In genomic region chr9:56866430-56866829, GRCm38 (mm10) we compare ENCODE assay signal across 11 mouse cellular contexts. TPM values are rescaled to one million over a fixed set of nuclear protein-coding genes. Genes with fewer than 3 reads are reported as not detected.
DNase-seq lines count a peak whose midpoint lies in the region; ATAC-seq lines count a peak whose summit lies in the region.
"Had no signal": no experiment of that assay in that cellular context is flagged by ENCODE, and none has a peak within 500 bp of the region (broad histone marks: within the 10 kb centered on the region; RNA-seq: fewer than 3 reads in every experiment).

No protein-coding gene starts in this region.

- peak overlapping the region; percentile 79 for H3K27ac ChIP-seq in heart, embryonic 11.5 days (ENCODE audit: low read depth, low read length)
- peak overlapping the region; percentile 20; the same call in 1 of the 2 replicates for H3K27ac ChIP-seq in lung, embryonic 15.5 days
- no peak overlapping the region for H3K27ac ChIP-seq in hindbrain, embryonic 14.5 days
- H3K27ac ChIP-seq in stomach, embryonic 14.5 days (ENCODE audit: low read length): no peak overlapping the region

- intact Hi-C loops in heart, postnatal 36 days (cut with DNase I): no loop called here

- peak overlapping the region; percentile 49 for H3K4me3 ChIP-seq in heart, embryonic 11.5 days (ENCODE audit: low read depth, low read length)
- peak overlapping the region; percentile 47 for H3K4me3 ChIP-seq in lung, embryonic 15.5 days
- H3K4me3 ChIP-seq in hindbrain, embryonic 14.5 days (replicated peaks; ENCODE audit: low read length): no peak overlapping the region
- peak overlapping the region; percentile 44; the same call in 1 of the 2 replicates for H3K4me3 ChIP-seq in stomach, embryonic 14.5 days (ENCODE audit: low read depth, low read length)

- no peak for DNase-seq in heart, postnatal 36 days
- no peak for DNase-seq in lung, adult 18-20 months
- DNase-seq in hindbrain, embryonic 14.5 days (ENCODE audit: low spot score): no peak
- DNase-seq in right cerebral cortex, postnatal 4 days: no peak
- no peak for DNase-seq in spleen, adult 18-20 months
- DNase-seq: forebrain, postnatal 0 days had no signal

- H3K4me2 ChIP-seq in heart, embryonic 11.5 days: peak overlapping the region; percentile 64
- peak overlapping the region; percentile 67 for H3K4me2 ChIP-seq in lung, embryonic 15.5 days
- H3K4me2 ChIP-seq in hindbrain, embryonic 14.5 days (replicated peaks): 0 out of 2 replicates have a peak overlapping the region, but pooled peaks have one; percentile 13
- H3K4me2 ChIP-seq in stomach, embryonic 14.5 days (replicated peaks; ENCODE audit: low read depth, low read length): peak overlapping the region; percentile 68

- ATAC-seq in heart, embryonic 11.5 days (replicated peaks; ENCODE audit: insufficient number of reproducible peaks, low FRiP score, low TSS enrichment): no peak
- ATAC-seq in lung, embryonic 15.5 days (ENCODE audit: borderline replicate concordance, extremely low read depth, low FRiP score, low TSS enrichment): no peak
- ATAC-seq in hindbrain, embryonic 14.5 days (ENCODE audit: low FRiP score): no peak
- no peak for ATAC-seq in stomach, embryonic 14.5 days (ENCODE audit: insufficient number of reproducible peaks, insufficient read depth, low FRiP score, low read depth)
- ATAC-seq: forebrain, postnatal 0 days had no signal

- H3K36me3 ChIP-seq in heart, embryonic 11.5 days (ENCODE audit: control insufficient read depth, insufficient read depth, low read length): no peaks in the 10 kb centered on the region
- no peaks in the 10 kb centered on the region for H3K36me3 ChIP-seq in lung, embryonic 15.5 days
- no peaks in the 10 kb centered on the region for H3K36me3 ChIP-seq in hindbrain, embryonic 14.5 days (replicated peaks; ENCODE audit: control insufficient read depth, insufficient read depth)
- no peaks in the 10 kb centered on the region for H3K36me3 ChIP-seq in stomach, embryonic 14.5 days (ENCODE audit: control insufficient read depth, insufficient read depth, low read length)

- H3K27me3 ChIP-seq in heart, embryonic 11.5 days (ENCODE audit: control insufficient read depth, insufficient read depth, low read length): peaks cover 9% of the 10 kb centered on the region
- H3K27me3 ChIP-seq in lung, embryonic 15.5 days: 0 out of 2 replicates have a peak, but pooled peaks cover 4% of the 10 kb centered on the region
- H3K27me3 ChIP-seq in hindbrain, embryonic 14.5 days (ENCODE audit: control insufficient read depth, insufficient read depth, low read length): peaks cover 34% of the 10 kb centered on the region
- no peaks in the 10 kb centered on the region for H3K27me3 ChIP-seq in stomach, embryonic 14.5 days (ENCODE audit: control insufficient read depth, insufficient read depth, low read length)

- 63% methylated on average over 5 of the region's 5 CpGs for WGBS in heart, embryonic 11.5 days (ENCODE audit: insufficient replicate concordance)
- WGBS in lung, embryonic 15.5 days: 70% methylated on average over 5 of the region's 5 CpGs
- 84% methylated on average over 5 of the region's 5 CpGs for WGBS in hindbrain, embryonic 14.5 days
- WGBS in stomach, embryonic 14.5 days: 80% methylated on average over 5 of the region's 5 CpGs

- peak overlapping the region; percentile 76 for H3K9ac ChIP-seq in heart, embryonic 11.5 days (ENCODE audit: low read depth, low read length)
- H3K9ac ChIP-seq in lung, embryonic 15.5 days: no peak overlapping the region
- H3K9ac ChIP-seq in hindbrain, embryonic 14.5 days: no peak overlapping the region
- no peak overlapping the region for H3K9ac ChIP-seq in stomach, embryonic 14.5 days (replicated peaks; ENCODE audit: low read depth, low read length)
- H3K9ac ChIP-seq: forebrain, postnatal 0 days had no signal

- no peaks in the 10 kb centered on the region for H3K9me3 ChIP-seq in heart, embryonic 11.5 days (replicated peaks; ENCODE audit: control insufficient read depth, low read length)
- H3K9me3 ChIP-seq in lung, embryonic 15.5 days: no peaks in the 10 kb centered on the region
- H3K9me3 ChIP-seq in hindbrain, embryonic 14.5 days (ENCODE audit: control insufficient read depth, low read length): no peaks in the 10 kb centered on the region
- no peaks in the 10 kb centered on the region for H3K9me3 ChIP-seq in stomach, embryonic 14.5 days (ENCODE audit: control insufficient read depth, low read depth, low read length)

- H3K4me1 ChIP-seq in heart, embryonic 11.5 days (ENCODE audit: control insufficient read depth, insufficient read depth, low read length): peaks cover 62% of the 10 kb centered on the region
- peaks cover 79% of the 10 kb centered on the region for H3K4me1 ChIP-seq in lung, embryonic 15.5 days
- peaks cover 10% of the 10 kb centered on the region; the same call in 1 of the 2 replicates for H3K4me1 ChIP-seq in hindbrain, embryonic 14.5 days (replicated peaks; ENCODE audit: control insufficient read depth, insufficient read depth, low read length)
- H3K4me1 ChIP-seq in stomach, embryonic 14.5 days (ENCODE audit: control insufficient read depth, insufficient read depth, low read length): peaks cover 56% of the 10 kb centered on the region

RNA-seq across cellular contexts. Expression of gene Cspg4, which starts 1.6 kb away (rescaled TPM):
- 18.6 and 22.0 TPM in 2 replicates for polyA plus RNA-seq in heart, embryonic 11.5 days (2014; fragmentation: Nextera tagmentation; extraction: Ambion mirVana)
- 10 to 100 TPM; 14.7 to 16.7 TPM for total RNA-seq in heart, postnatal 36 days (2021)
- polyA plus RNA-seq in lung, embryonic 15.5 days (2015; fragmentation: Nextera tagmentation; extraction: Ambion mirVana): 17.8 and 21.1 TPM in 2 replicates
- 5.5 and 6.8 TPM in 2 replicates for polyA plus RNA-seq in hindbrain, embryonic 14.5 days (2014; fragmentation: Nextera tagmentation; extraction: Ambion mirVana)
- polyA plus RNA-seq in stomach, embryonic 14.5 days (2014; fragmentation: Nextera tagmentation; extraction: Ambion mirVana): 16.1 and 17.5 TPM in 2 replicates
- total RNA-seq: common myeloid progenitor, adult 5-6 weeks had no signal

RNA-seq across cellular contexts. Expression of gene Odf3l1, which starts 2.0 kb away (rescaled TPM):
- 0.82 and 0.87 TPM in 2 replicates for polyA plus RNA-seq in heart, embryonic 11.5 days (2014; fragmentation: Nextera tagmentation; extraction: Ambion mirVana)
- total RNA-seq in heart, postnatal 36 days (2021): not detected
- polyA plus RNA-seq in lung, embryonic 15.5 days (2015; fragmentation: Nextera tagmentation; extraction: Ambion mirVana): 0.60 and 0.72 TPM in 2 replicates
- not detected in 2 replicates for polyA plus RNA-seq in hindbrain, embryonic 14.5 days (2014; fragmentation: Nextera tagmentation; extraction: Ambion mirVana)
- 1.7 and 1.9 TPM in 2 replicates for polyA plus RNA-seq in stomach, embryonic 14.5 days (2014; fragmentation: Nextera tagmentation; extraction: Ambion mirVana)
- total RNA-seq: common myeloid progenitor, adult 5-6 weeks; forebrain, postnatal 0 days had no signal
- polyA plus RNA-seq: liver, embryonic 16.5 days had no signal

Comparison
In these comparisons a context has a peak if more than half of its experiments do, and no peak if none do; other contexts are left out.
1. H3K27ac ChIP-seq: peak in heart, embryonic 11.5 days (single experiment) and lung, embryonic 15.5 days (single experiment); none in hindbrain, embryonic 14.5 days (single experiment) and stomach, embryonic 14.5 days (single experiment).
2. H3K4me2 ChIP-seq: peak in every context shown above with its lines; median percentile 68 in stomach, embryonic 14.5 days; 67 in lung, embryonic 15.5 days; 64 in heart, embryonic 11.5 days; 13 in hindbrain, embryonic 14.5 days.